Mouse (Mus musculus) adrenal gland (tissue): ENCODE data around the gene Ciapin1.

Experiments
- intact Hi-C: fragments of 180-260 bp; cut with DNase I; formaldehyde crosslinking; loops from one replicate; pipeline ENCODE4 v1.15.1; 2025
- long read RNA-seq, 2 experiments: library from polyadenylated mRNA; unstranded; transcript quantifications; one replicate each; pipeline ENCODE4 v2.0.0; 2020; ENCODE audit warnings: borderline replicate concordance in 1 of 2; ENCODE audit not compliant: insufficient replicate concordance in 1 of 2

The Ciapin1 gene
- long read RNA-seq, experiment 1, full-length matches to known transcripts, result 69 of 79 reads
- long read RNA-seq, experiment 1, partial matches to known transcripts, result 4 of 79 reads
- long read RNA-seq, experiment 1, other reads (novel, unspliced or antisense), result 6 of 79 reads
- long read RNA-seq, experiment 2, full-length matches to known transcripts, result 54 of 62 reads
- long read RNA-seq, experiment 2, partial matches to known transcripts, result 7 of 62 reads
- long read RNA-seq, experiment 2, other reads (novel, unspliced or antisense), result 1 of 62 reads

GRCm38 (mm10) chr8:94837662-94838574, at the start of gene Ciapin1, which contains the start of gene Coq9:
Ciapin1 (minus strand) TSS chr8:94838358.
Coq9 (plus strand) TSS chr8:94838321.
- intact Hi-C loops, result no loop called here

GRCm38 (mm10) chr8:94880742-94881141, 42.6 kb upstream of the Ciapin1 start:
- intact Hi-C loops, result no loop called here

GRCm38 (mm10) chr8:94876820-94877219, 38.7 kb upstream of the Ciapin1 start:
- intact Hi-C loops, result loop anchor here (2.0 kb wide), 1 partner anchor 32 kb away; no protein-coding TSS in a partner anchor

- intact Hi-C loops, result loop anchor here (2.0 kb wide), 1 partner anchor 33 kb away; no protein-coding TSS in a partner anchor
Observed at GRCm38 (mm10) chr8:94876197-94876730, 38.1 kb upstream of the Ciapin1 start, which contains the start of gene Dok4. Dok4 (minus strand) TSS chr8:94876330.

- intact Hi-C loops, result loop anchor here (2.0 kb wide), 1 partner anchor 33 kb away; no protein-coding TSS in a partner anchor
Observed at GRCm38 (mm10) chr8:94875871-94876150, 37.7 kb upstream of the Ciapin1 start.

GRCm38 (mm10) chr8:94875096-94875870, 37.1 kb upstream of the Ciapin1 start:
- intact Hi-C loops, result no loop called here

- intact Hi-C loops, result no loop called here
Observed at GRCm38 (mm10) chr8:94874358-94874757, 36.2 kb upstream of the Ciapin1 start.

- intact Hi-C loops, result no loop called here
Observed at GRCm38 (mm10) chr8:94872576-94872975, 34.4 kb upstream of the Ciapin1 start.

GRCm38 (mm10) chr8:94872156-94872555, 34.0 kb upstream of the Ciapin1 start:
- intact Hi-C loops, result no loop called here

- intact Hi-C loops, result no loop called here
Observed at GRCm38 (mm10) chr8:94871108-94871894, 33.1 kb upstream of the Ciapin1 start.

- intact Hi-C loops, result no loop called here
Observed at GRCm38 (mm10) chr8:94870474-94871107, 32.4 kb upstream of the Ciapin1 start.

- intact Hi-C loops, result no loop called here
Observed at GRCm38 (mm10) chr8:94870003-94870402, 31.8 kb upstream of the Ciapin1 start.

GRCm38 (mm10) chr8:94869146-94869545, 31.0 kb upstream of the Ciapin1 start:
- intact Hi-C loops, result no loop called here

- intact Hi-C loops, result no loop called here
Observed at GRCm38 (mm10) chr8:94866921-94867320, 28.8 kb upstream of the Ciapin1 start.

GRCm38 (mm10) chr8:94865292-94865691, 27.1 kb upstream of the Ciapin1 start:
- intact Hi-C loops, result no loop called here

- intact Hi-C loops, result no loop called here
Observed at GRCm38 (mm10) chr8:94863897-94864673, 25.9 kb upstream of the Ciapin1 start.

- intact Hi-C loops, result no loop called here
Observed at GRCm38 (mm10) chr8:94862487-94863220, 24.5 kb upstream of the Ciapin1 start.

GRCm38 (mm10) chr8:94861352-94861910, 23.3 kb upstream of the Ciapin1 start:
- intact Hi-C loops, result no loop called here
